Mouse (Mus musculus): ENCODE measurements at regions not wholly inside any gene's neighbourhood (a gene's known extent, or its start where the extent isn't known, plus 50 kb on each side); places are given as distances from the start of the nearest gene placed in this dataset.
"Not testable (repeated sequence)": the region's sequence is repeated elsewhere in the genome, so short reads cannot be mapped to it uniquely, and the experiment has no call there.

GRCm38 (mm10) chr11:40536236-40536765 is 158.7 kb downstream of the Mat2b start:
- DNase-seq (ENCODE audit: extremely low read depth, low read depth) = no peak

- no peak for DNase-seq (ENCODE audit: extremely low read depth, low read depth)
These were observed 184.4 kb downstream of the Mat2b start for GRCm38 (mm10) chr11:40510325-40511239.

- DNase-seq (ENCODE audit: extremely low read depth, low read depth) = no peak
These were observed 203.4 kb downstream of the Mat2b start for GRCm38 (mm10) chr11:40491599-40491998.

GRCm38 (mm10) chr11:40478171-40478570 is 216.8 kb downstream of the Mat2b start:
- not testable (repeated sequence) for DNase-seq (ENCODE audit: extremely low read depth, low read depth)

GRCm38 (mm10) chr11:40477294-40477693 is 217.7 kb downstream of the Mat2b start:
- DNase-seq (ENCODE audit: extremely low read depth, low read depth) = no peak

GRCm38 (mm10) chr11:40469080-40469705 is 225.8 kb downstream of the Mat2b start:
- DNase-seq (ENCODE audit: extremely low read depth, low read depth) = no peak

GRCm38 (mm10) chr11:40456571-40456970 is 238.4 kb downstream of the Mat2b start:
- DNase-seq (ENCODE audit: extremely low read depth, low read depth) = no peak

- DNase-seq (ENCODE audit: extremely low read depth, low read depth) = not testable (repeated sequence)
These were observed 240.0 kb downstream of the Mat2b start for GRCm38 (mm10) chr11:40454994-40455393.

GRCm38 (mm10) chr11:40446846-40447245 is 248.2 kb downstream of the Mat2b start:
- DNase-seq (ENCODE audit: extremely low read depth, low read depth) = no peak

- no peak for DNase-seq (ENCODE audit: extremely low read depth, low read depth)
These were observed 261.0 kb downstream of the Mat2b start for GRCm38 (mm10) chr11:40434002-40434401.

GRCm38 (mm10) chr11:40428858-40429257 is 266.1 kb downstream of the Mat2b start:
- no peak for DNase-seq (ENCODE audit: extremely low read depth, low read depth)

- no peak for DNase-seq (ENCODE audit: extremely low read depth, low read depth)
These were observed 270.7 kb downstream of the Mat2b start for GRCm38 (mm10) chr11:40424316-40424715.

- DNase-seq (ENCODE audit: extremely low read depth, low read depth) = no peak
These were observed 287.4 kb downstream of the Mat2b start for GRCm38 (mm10) chr11:40407571-40407970.

- DNase-seq (ENCODE audit: extremely low read depth, low read depth) = no peak
These were observed 292.8 kb downstream of the Mat2b start for GRCm38 (mm10) chr11:40402249-40402648.

GRCm38 (mm10) chr11:40397453-40398104 is 297.4 kb downstream of the Mat2b start:
- no peak for DNase-seq (ENCODE audit: extremely low read depth, low read depth)

- DNase-seq (ENCODE audit: extremely low read depth, low read depth) = no peak
These were observed 299.7 kb downstream of the Mat2b start for GRCm38 (mm10) chr11:40395331-40395730.

GRCm38 (mm10) chr11:40394864-40395266 is 300.1 kb downstream of the Mat2b start:
- DNase-seq (ENCODE audit: extremely low read depth, low read depth) = no peak

GRCm38 (mm10) chr11:40394283-40394758 is 300.7 kb downstream of the Mat2b start:
- no peak for DNase-seq (ENCODE audit: extremely low read depth, low read depth)

- DNase-seq (ENCODE audit: extremely low read depth, low read depth) = no peak
These were observed 314.3 kb downstream of the Mat2b start for GRCm38 (mm10) chr11:40380696-40381095.

- DNase-seq (ENCODE audit: extremely low read depth, low read depth) = no peak
These were observed 323.3 kb downstream of the Mat2b start for GRCm38 (mm10) chr11:40371696-40372095.

GRCm38 (mm10) chr11:40366573-40366972 is 328.4 kb downstream of the Mat2b start:
- no peak for DNase-seq (ENCODE audit: extremely low read depth, low read depth)

Measured in MEL-GATA-1-ER (cell line).